7 mouse cellular contexts compared by ENCODE assay signal in the genomic region with DNA sequence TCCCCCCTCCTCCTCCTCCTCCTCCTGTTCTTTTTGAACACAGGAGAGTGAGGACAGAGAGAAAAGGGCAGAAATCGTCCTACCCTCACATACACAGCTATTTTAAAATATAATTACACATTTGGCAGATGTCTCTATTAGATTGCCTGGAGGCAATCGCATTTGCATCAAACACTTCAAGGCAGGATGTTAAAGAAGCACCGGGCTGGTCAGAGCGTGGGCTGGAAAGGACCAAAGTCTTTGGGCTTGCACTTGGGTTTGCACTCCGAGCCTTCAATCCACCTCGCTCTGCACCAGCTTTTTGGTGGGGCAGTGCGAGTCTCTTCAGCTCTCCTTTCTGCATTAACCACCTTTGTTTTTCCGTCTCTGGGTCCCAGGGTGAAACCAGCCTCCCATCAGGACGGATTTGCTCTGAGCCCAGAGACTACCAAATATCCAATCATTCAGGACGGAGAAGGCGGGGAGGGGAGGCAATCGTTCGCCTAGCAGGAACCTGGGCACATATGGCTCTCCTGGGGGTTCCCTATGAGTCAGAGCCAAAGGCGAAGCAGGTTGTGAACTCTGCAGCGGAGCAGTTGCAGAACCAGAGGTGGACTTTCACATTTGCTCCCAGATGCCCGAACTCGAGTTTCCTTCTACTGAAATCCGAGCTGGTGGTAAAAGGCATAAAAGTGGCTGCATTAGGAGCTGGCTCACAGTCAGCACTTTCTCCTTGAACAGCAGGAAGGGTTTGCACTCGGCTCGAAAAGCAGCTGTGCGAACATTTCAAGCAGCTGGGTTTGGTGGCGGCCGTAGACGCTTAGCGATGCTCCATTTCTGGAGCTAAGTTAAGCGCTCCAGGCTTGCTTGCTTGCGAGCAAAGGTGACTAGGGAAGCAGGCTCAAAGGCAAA. TPM values are rescaled to one million over a fixed set of nuclear protein-coding genes. Genes with fewer than 3 reads are reported as not detected.
A peak's percentile ranks its signal among the peaks of the same experiment; 100 is the strongest.
DNase-seq lines count a peak whose midpoint lies in the region; TF ChIP-seq lines count a peak whose summit lies in the region.

No protein-coding gene starts in this region.

- intact Hi-C loops in heart, postnatal 36 days (cut with DNase I), result no loop called here

- peak overlapping the region; percentile 33 for H3K4me3 ChIP-seq in embryonic fibroblast, embryonic 13.5 days (ENCODE audit: insufficient read depth, low read length)

- TF ChIP-seq POLR2A in embryonic fibroblast, embryonic 13.5 days (IDR thresholded peaks at IDR 0.05; ENCODE audit: low read depth, low read length), result no peak

- no peak overlapping the region for H3K27ac ChIP-seq in embryonic fibroblast, embryonic 13.5 days (ENCODE audit: insufficient read depth, low read length)

- 0 out of 2 replicates have a peak, but pooled peaks cover 2% of the 10 kb centered on the region for H3K4me1 ChIP-seq in embryonic fibroblast, embryonic 13.5 days (ENCODE audit: control insufficient read depth, insufficient read depth, low read length)

- TF ChIP-seq CTCF in embryonic fibroblast, embryonic 13.5 days (IDR thresholded peaks at IDR 0.05; ENCODE audit: borderline replicate concordance, insufficient read depth, low read length), result no peak

- DNase-seq in CD4-positive, CD25-positive, alpha-beta regulatory T cell, adult 2 months (ENCODE audit: low read depth, low spot score), result peak; percentile 56
- peak; percentile 47 for DNase-seq in R1 (ENCODE audit: low read depth, low spot score)
- peak; percentile 11 to 20 for DNase-seq in heart, postnatal 36 days
- DNase-seq in kidney, postnatal 36 days, result peak; percentile 21 to 35
- DNase-seq in lung, postnatal 25 days (ENCODE audit: low spot score), result peak; percentile 24
- DNase-seq in right cerebral cortex, postnatal 4 days, result peak; percentile 35

RNA-seq across cellular contexts. Expression of a gene that starts 58.1 kb away (rescaled TPM):
- polyA plus RNA-seq in embryonic fibroblast, embryonic 13.5 days (2011; ENCODE audit: insufficient read length, low read depth, missing spikeins), result 1.4 and 1.6 TPM in 2 replicates
- total RNA-seq in heart, postnatal 36 days (2021), result 1 to 10 TPM; 3.7 to 3.9 TPM
